Mouse (Mus musculus) bone marrow macrophage, adult 2 months (primary cell): ENCODE data around the gene Hoxc8.

Experiments used
- CTCF ChIP-seq: IDR thresholded peaks from 2 replicates; pipeline ENCODE4 v1.5.1; 2012; ENCODE audit warnings: low read depth, mild to moderate bottlenecking, low read length, moderate library complexity
- POLR2A ChIP-seq: IDR thresholded peaks from 2 replicates; pipeline ENCODE4 v1.6.1; 2012; ENCODE audit warnings: mild to moderate bottlenecking, low read depth, low read length, borderline replicate concordance

- TF ChIP-seq POLR2A: no peak
- no peak for TF ChIP-seq CTCF
Measured at GRCm38 (mm10) chr15:103032167-103032566, 41.8 kb downstream of the Hoxc8 start.
